Mouse (Mus musculus) erythroblast, embryonic 14.5 days (primary cell): ENCODE measurements around the gene Gprc5c. TPM values are rescaled to one million over a fixed set of nuclear protein-coding genes. Genes with fewer than 3 reads are reported as not detected.

Source experiments
- H3K27me3 ChIP-seq: 2 replicates; pipeline ENCODE4 v1.6.1; 2012; ENCODE audit warnings: inconsistent platforms; ENCODE audit not compliant: control insufficient read depth
- H3K36me3 ChIP-seq: 2 replicates; pipeline ENCODE4 v1.6.1; 2012; ENCODE audit warnings: mild to moderate bottlenecking, inconsistent platforms; ENCODE audit not compliant: control insufficient read depth
- H3K4me1 ChIP-seq: 2 replicates; pipeline ENCODE4 v1.6.1; 2012; ENCODE audit warnings: inconsistent platforms; ENCODE audit not compliant: control insufficient read depth
- H3K4me3 ChIP-seq: replicated peaks from 2 replicates; pipeline ENCODE3; 2012; ENCODE audit warnings: moderate library complexity, mild to moderate bottlenecking, inconsistent platforms
- H3K9me3 ChIP-seq: 2 replicates; pipeline ENCODE4 v1.6.1; 2012; ENCODE audit warnings: low read length, inconsistent platforms, mixed read lengths; ENCODE audit not compliant: control insufficient read depth
- GATA1 ChIP-seq: IDR thresholded peaks from 2 replicates; pipeline ENCODE4 v1.6.1; 2012; ENCODE audit warnings: low read length, inconsistent platforms, mixed read lengths
- TAL1 ChIP-seq: IDR thresholded peaks from 3 replicates; pipeline ENCODE4 v1.6.1; 2012; ENCODE audit warnings: low read length, inconsistent platforms, mixed read lengths
- polyA plus RNA-seq: library from polyadenylated mRNA; stranded (reverse); fragments of >175 nt; gene quantifications from 2 replicates; pipeline ENCODE4 v1.2.3, GENCODE M21; 2012

Gene Gprc5c
- polyA plus RNA-seq, 1 experiment = 0.06 TPM

GRCm38 (mm10) chr11:114880589-114880988, 29.6 kb downstream of the Gprc5c start:
- TF ChIP-seq GATA1 = no peak
- no peak for TF ChIP-seq TAL1
- Histone ChIP-seq H3K9me3 (no peaks in the 10 kb centered on the region), H3K4me3 (no peak overlapping the region), H3K27me3 (no peaks in the 10 kb centered on the region), H3K36me3 (no peaks in the 10 kb centered on the region), H3K4me1 (no peaks in the 10 kb centered on the region; the same call in 1 of the 2 replicates)

GRCm38 (mm10) chr11:114883251-114883789, 32.4 kb downstream of the Gprc5c start:
- H3K4me1 ChIP-seq = no peaks in the 10 kb centered on the region
- no peak overlapping the region for H3K4me3 ChIP-seq

GRCm38 (mm10) chr11:114884380-114885100, 33.6 kb downstream of the Gprc5c start:
- TF ChIP-seq TAL1 (no peak), GATA1 (no peak)
- Histone ChIP-seq H3K9me3 (no peaks in the 10 kb centered on the region), H3K4me1 (no peaks in the 10 kb centered on the region), H3K4me3 (no peak overlapping the region), H3K36me3 (no peaks in the 10 kb centered on the region), H3K27me3 (no peaks in the 10 kb centered on the region; the same call in none of the 2 replicates)

More at GRCm38 (mm10) chr11:114883251-114883789, 32.4 kb downstream of the Gprc5c start:
- Histone ChIP-seq H3K27me3 (no peaks in the 10 kb centered on the region; the same call in none of the 2 replicates), H3K9me3 (no peaks in the 10 kb centered on the region), H3K36me3 (no peaks in the 10 kb centered on the region)
- TF ChIP-seq GATA1 (no peak), TAL1 (no peak)

- Histone ChIP-seq H3K4me3 (no peak within 1 kb of the TSS), H3K9me3 (no peaks in the 10 kb centered on the region), H3K36me3 (no peaks in the 10 kb centered on the region), H3K4me1 (peaks cover 3% of the 10 kb centered on the region; the same call in 1 of the 2 replicates), H3K27me3 (no peaks in the 10 kb centered on the region; the same call in none of the 2 replicates)
- TF ChIP-seq TAL1 = no peak
- no peak for TF ChIP-seq GATA1
Measured at GRCm38 (mm10) chr11:114889991-114890518, 39.1 kb downstream of the Gprc5c start, which contains the start of gene Cd300a. TSS of gene Cd300a (plus strand) at chr11:114890041.

GRCm38 (mm10) chr11:114890542-114890941, 39.6 kb downstream of the Gprc5c start:
- Histone ChIP-seq H3K27me3 (no peaks in the 10 kb centered on the region; the same call in none of the 2 replicates), H3K36me3 (no peaks in the 10 kb centered on the region), H3K9me3 (no peaks in the 10 kb centered on the region), H3K4me1 (peaks cover 8% of the 10 kb centered on the region), H3K4me3 (no peak overlapping the region)
- TF ChIP-seq TAL1 (no peak), GATA1 (no peak)

GRCm38 (mm10) chr11:114896085-114896484, 45.1 kb downstream of the Gprc5c start:
- TF ChIP-seq TAL1 = no peak
- H3K4me1 ChIP-seq = peaks cover 21% of the 10 kb centered on the region
- no peaks in the 10 kb centered on the region for H3K9me3 ChIP-seq
- no peaks in the 10 kb centered on the region for H3K36me3 ChIP-seq
- H3K27me3 ChIP-seq = no peaks in the 10 kb centered on the region
- H3K4me3 ChIP-seq = no peak overlapping the region

- Histone ChIP-seq H3K4me1 (peaks cover 21% of the 10 kb centered on the region), H3K4me3 (no peak overlapping the region), H3K36me3 (no peaks in the 10 kb centered on the region), H3K9me3 (no peaks in the 10 kb centered on the region), H3K27me3 (no peaks in the 10 kb centered on the region)
- TF ChIP-seq TAL1 (no peak), GATA1 (no peak)
Measured at GRCm38 (mm10) chr11:114898026-114898425, 47.1 kb downstream of the Gprc5c start.

GRCm38 (mm10) chr11:114903224-114903623, 52.3 kb downstream of the Gprc5c start:
- Histone ChIP-seq H3K27me3 (no peaks in the 10 kb centered on the region), H3K4me1 (no peaks in the 10 kb centered on the region; the same call in 1 of the 2 replicates), H3K36me3 (no peaks in the 10 kb centered on the region), H3K4me3 (no peak overlapping the region), H3K9me3 (no peaks in the 10 kb centered on the region)
- no peak for TF ChIP-seq GATA1
- TF ChIP-seq TAL1 = no peak

- TF ChIP-seq TAL1 (no peak), GATA1 (no peak)
- no peaks in the 10 kb centered on the region; the same call in 1 of the 2 replicates for H3K4me1 ChIP-seq
- no peaks in the 10 kb centered on the region for H3K27me3 ChIP-seq
- H3K9me3 ChIP-seq = no peaks in the 10 kb centered on the region
- H3K4me3 ChIP-seq = no peak overlapping the region
- H3K36me3 ChIP-seq = no peaks in the 10 kb centered on the region
Measured at GRCm38 (mm10) chr11:114907567-114907966, 56.6 kb downstream of the Gprc5c start.
